Mouse (Mus musculus) forebrain, embryonic 10.5 days (tissue): ENCODE measurements around the gene Rnf128. TPM values are rescaled to one million over a fixed set of nuclear protein-coding genes. Genes with fewer than 3 reads are reported as not detected.

Source experiments
- DNase-seq: peaks from one replicate; pipeline ENCODE4 v3.0.0-alpha.2; 2017; ENCODE audit warnings: low spot score; ENCODE audit errors: extremely low spot score
- H3K27ac ChIP-seq: fragments of 300-500 bp; sonication (generic); 2 replicates; pipeline ENCODE4 v1.5.1; 2016; ENCODE audit warnings: mild to moderate bottlenecking
- H3K27me3 ChIP-seq: fragments of 300-500 bp; sonication (generic); 2 replicates; pipeline ENCODE4 v1.6.1; 2016; ENCODE audit warnings: mild to moderate bottlenecking; ENCODE audit not compliant: poor library complexity, severe bottlenecking
- H3K36me3 ChIP-seq: fragments of 300-500 bp; sonication (generic); replicated peaks from 2 replicates; pipeline ENCODE4 v1.6.1; 2016; ENCODE audit warnings: mild to moderate bottlenecking, moderate library complexity
- H3K4me1 ChIP-seq: fragments of 300-500 bp; sonication (generic); 2 replicates; pipeline ENCODE4 v1.6.1; 2016
- H3K4me3 ChIP-seq: fragments of 300-500 bp; sonication (generic); 2 replicates; pipeline ENCODE4 v1.5.1; 2016; ENCODE audit warnings: mild to moderate bottlenecking, moderate library complexity
- H3K9me3 ChIP-seq: fragments of 300-500 bp; sonication (generic); 2 replicates; pipeline ENCODE4 v1.6.1; 2016; ENCODE audit warnings: mild to moderate bottlenecking, moderate library complexity
- WGBS: fragments of 180-500 bp; shearing (Covaris S2); methylation state at CpG from one replicate; pipeline ENCODE4 v1.1.7; 2016; 5-methylcytosine and 5-hydroxymethylcytosine counted together
- polyA plus RNA-seq: library from polyadenylated mRNA; unstranded; fragments of >200 nt; fragmentation: Nextera tagmentation; extraction: Ambion mirVana; gene quantifications from 2 replicates; pipeline ENCODE4 v1.2.1, GENCODE M21; 2016

Rnf128 gene
- 1.4 and 2.3 TPM in 2 replicates for polyA plus RNA-seq

- 90% methylated on average over 8 of the region's 8 CpGs for WGBS
- H3K36me3 ChIP-seq = no peaks in the 10 kb centered on the region
- no peak for DNase-seq
- H3K9me3 ChIP-seq = no peaks in the 10 kb centered on the region
- H3K4me3 ChIP-seq = no peak within 1 kb of the TSS
- no peaks in the 10 kb centered on the region for H3K4me1 ChIP-seq
- H3K27ac ChIP-seq = no peak within 1 kb of the TSS
- H3K27me3 ChIP-seq = peaks cover 52% of the 10 kb centered on the region
These were observed at the start of gene Rnf128 for GRCm38 (mm10) chrX:139562925-139563461. Gene Rnf128, plus strand, starts transcription at chrX:139563316.

GRCm38 (mm10) chrX:139516156-139516555, 47.0 kb upstream of the Rnf128 start:
- no peaks in the 10 kb centered on the region for H3K9me3 ChIP-seq
- peaks cover 45% of the 10 kb centered on the region for H3K27me3 ChIP-seq
- DNase-seq = no peak
- WGBS = 76% methylated on average over 2 of the region's 2 CpGs
- H3K36me3 ChIP-seq = no peaks in the 10 kb centered on the region
- no peaks in the 10 kb centered on the region for H3K4me1 ChIP-seq
- no peak overlapping the region for H3K4me3 ChIP-seq
- no peak overlapping the region for H3K27ac ChIP-seq

DNA sequence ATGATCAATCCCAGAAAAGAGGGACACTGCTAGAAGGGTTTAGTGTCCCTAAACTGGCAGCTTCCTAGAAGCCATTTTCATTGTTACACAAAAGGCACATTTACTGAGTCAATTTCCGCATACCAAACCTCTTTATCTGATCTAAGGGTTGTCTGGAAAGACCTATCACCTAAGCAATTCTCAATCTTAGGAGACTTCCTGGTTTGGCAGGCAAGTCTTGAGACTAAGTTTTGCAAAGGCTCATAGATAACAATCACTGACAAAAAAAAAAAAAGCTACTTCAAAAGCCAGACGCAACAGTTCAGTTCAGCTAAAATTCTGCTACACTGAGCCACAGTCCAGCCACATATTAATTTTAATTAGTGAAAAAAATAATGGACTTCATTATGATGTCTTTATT, 43.9 kb upstream of the Rnf128 start:
- H3K4me3 ChIP-seq = no peak overlapping the region
- H3K4me1 ChIP-seq = no peaks in the 10 kb centered on the region
- 89% methylated on average over 2 of the region's 2 CpGs for WGBS
- H3K9me3 ChIP-seq = no peaks in the 10 kb centered on the region
- H3K27me3 ChIP-seq = peaks cover 56% of the 10 kb centered on the region
- H3K36me3 ChIP-seq = no peaks in the 10 kb centered on the region
- DNase-seq = no peak
- H3K27ac ChIP-seq = no peak overlapping the region

DNA sequence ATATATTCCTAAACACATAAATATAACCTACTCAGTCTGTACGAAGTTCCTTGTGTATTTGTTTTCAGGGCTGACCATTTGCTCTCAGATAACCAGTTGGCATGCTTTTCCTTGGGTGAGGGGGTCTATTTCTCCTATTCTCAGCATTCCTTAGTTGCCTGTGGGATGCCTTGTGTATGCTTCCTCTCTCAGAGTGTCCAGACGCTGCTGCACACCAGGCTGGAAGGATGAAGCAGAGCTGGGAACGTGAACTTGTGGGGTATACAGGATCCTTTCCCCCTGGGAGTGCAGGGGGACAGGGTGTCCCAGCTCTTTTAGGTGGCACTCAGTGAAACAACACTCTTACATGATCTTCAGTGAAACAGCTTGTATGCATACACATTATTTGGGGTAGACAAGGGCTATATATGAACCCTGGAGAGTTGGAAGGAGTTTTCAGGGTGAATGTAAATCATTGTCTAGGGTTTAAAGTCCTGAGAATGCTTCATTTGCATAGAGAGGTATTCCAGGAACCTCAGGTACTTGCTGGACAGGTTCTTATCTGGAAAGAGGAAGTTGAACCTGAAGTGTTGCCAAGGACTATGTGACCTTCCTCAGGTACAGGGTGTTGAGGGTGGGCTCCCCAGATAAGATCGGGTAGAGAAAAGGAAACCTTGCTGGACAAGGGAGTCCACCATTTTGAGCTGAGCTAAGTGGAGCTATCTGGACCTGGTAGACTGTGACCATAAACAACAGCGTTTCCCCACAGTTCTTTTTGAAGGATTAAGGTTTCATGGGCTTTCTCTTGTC, 38.6 kb upstream of the Rnf128 start:
- Histone ChIP-seq H3K4me3 (no peak overlapping the region), H3K27ac (no peak overlapping the region), H3K4me1 (no peaks in the 10 kb centered on the region), H3K9me3 (no peaks in the 10 kb centered on the region), H3K27me3 (peaks cover 61% of the 10 kb centered on the region), H3K36me3 (no peaks in the 10 kb centered on the region)
- no peak for DNase-seq
- 78% methylated on average over 5 of the region's 5 CpGs for WGBS

DNA sequence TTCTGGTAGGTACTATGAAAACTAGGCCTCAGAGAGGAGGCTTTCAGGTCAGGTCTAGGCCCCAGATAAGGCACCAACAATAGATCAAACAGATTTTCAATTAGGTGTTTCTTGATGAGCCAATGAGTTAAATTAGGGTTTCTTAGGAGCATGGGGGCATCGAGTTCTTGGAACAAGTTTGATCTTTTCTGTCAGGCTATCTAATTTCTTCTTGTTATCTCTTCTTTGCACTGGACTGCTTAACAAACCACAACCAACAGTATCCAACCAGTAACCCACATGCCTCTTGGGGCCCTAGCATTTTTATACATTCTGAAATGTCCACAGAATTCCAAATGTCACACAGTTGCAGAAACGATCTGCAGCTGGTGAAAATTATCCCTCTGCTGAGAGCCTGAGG, 37.4 kb upstream of the Rnf128 start:
- H3K4me3 ChIP-seq = no peak overlapping the region
- H3K9me3 ChIP-seq = no peaks in the 10 kb centered on the region
- 87% methylated on average over 2 of the region's 2 CpGs for WGBS
- no peak overlapping the region for H3K27ac ChIP-seq
- H3K27me3 ChIP-seq = peaks cover 73% of the 10 kb centered on the region
- H3K4me1 ChIP-seq = no peaks in the 10 kb centered on the region
- H3K36me3 ChIP-seq = no peaks in the 10 kb centered on the region
- no peak for DNase-seq

GRCm38 (mm10) chrX:139526984-139527383, 36.1 kb upstream of the Rnf128 start:
- Histone ChIP-seq H3K36me3 (no peaks in the 10 kb centered on the region), H3K9me3 (no peaks in the 10 kb centered on the region), H3K27ac (no peak overlapping the region), H3K27me3 (peaks cover 73% of the 10 kb centered on the region), H3K4me3 (no peak overlapping the region), H3K4me1 (no peaks in the 10 kb centered on the region)
- 91% methylated on average over 4 of the region's 4 CpGs for whole genome bisulfite sequencing
- no peak for DNase-seq

- DNase-seq = no peak
These were observed 33.4 kb upstream of the Rnf128 start for GRCm38 (mm10) chrX:139529678-139530077.

DNA sequence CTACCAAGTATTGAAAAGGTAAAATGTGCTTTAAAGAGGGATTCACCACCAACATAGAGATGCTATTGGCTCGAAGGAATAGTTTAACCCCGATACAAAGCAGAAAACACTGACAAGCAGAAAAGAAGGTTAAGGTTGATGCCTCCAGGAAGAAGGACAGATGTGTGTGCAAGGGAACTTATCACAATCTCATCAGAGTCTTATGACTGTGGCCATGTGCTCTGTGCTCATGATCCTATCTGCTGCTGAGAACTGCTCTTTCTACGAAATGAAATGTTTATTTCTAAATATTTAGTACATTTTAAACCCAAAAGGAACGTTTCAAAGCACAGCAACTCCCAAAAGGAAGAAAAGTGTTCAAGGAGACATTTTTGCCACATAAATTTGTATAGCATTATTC, 30.8 kb upstream of the Rnf128 start:
- H3K4me3 ChIP-seq = no peak overlapping the region
- 80% methylated on average over 4 of the region's 4 CpGs for WGBS

More at GRCm38 (mm10) chrX:139529678-139530077, 33.4 kb upstream of the Rnf128 start:
- Histone ChIP-seq H3K4me1 (no peaks in the 10 kb centered on the region), H3K9me3 (no peaks in the 10 kb centered on the region), H3K4me3 (no peak overlapping the region), H3K27ac (no peak overlapping the region), H3K27me3 (peaks cover 81% of the 10 kb centered on the region), H3K36me3 (no peaks in the 10 kb centered on the region)

DNA sequence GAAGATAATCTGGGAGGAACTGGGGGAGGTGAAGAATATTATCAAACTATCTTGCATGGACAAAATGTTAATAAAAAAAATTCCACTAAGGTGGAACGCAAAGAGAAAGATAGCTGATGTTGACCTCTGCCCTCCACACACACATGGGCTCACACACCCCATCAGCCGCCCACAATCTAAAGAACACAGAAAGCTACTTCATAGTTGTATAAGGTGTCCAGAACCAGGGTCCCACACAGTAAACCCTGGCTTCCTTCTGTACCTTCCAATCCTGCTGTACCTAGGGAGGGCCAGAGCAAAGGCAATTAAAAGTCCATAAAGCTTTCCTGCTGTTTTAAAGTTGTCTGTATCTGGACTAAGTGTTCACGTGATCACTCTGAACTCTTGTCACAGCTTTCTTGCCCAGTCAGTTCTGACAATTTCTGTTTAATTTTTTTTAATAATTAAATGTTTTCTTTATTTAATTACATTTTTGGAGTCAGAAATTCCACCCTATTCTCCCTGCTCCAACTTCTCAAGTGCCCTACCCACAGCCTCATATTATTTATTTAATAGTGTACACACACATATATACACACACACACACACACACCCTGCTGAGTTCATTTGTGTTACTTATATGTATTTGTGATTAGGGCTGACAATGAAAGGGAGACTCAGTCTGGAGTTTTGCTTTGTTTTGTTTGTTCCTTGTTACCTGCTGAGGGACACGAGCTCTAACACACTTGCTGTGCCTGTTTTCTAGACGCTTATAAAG, 25.3 kb upstream of the Rnf128 start:
- H3K27me3 ChIP-seq = peaks cover 58% of the 10 kb centered on the region
- DNase-seq = no peak
- WGBS = 89% methylated on average over 5 of the region's 5 CpGs
- H3K36me3 ChIP-seq = no peaks in the 10 kb centered on the region
- H3K27ac ChIP-seq = no peak overlapping the region
- no peaks in the 10 kb centered on the region for H3K9me3 ChIP-seq
- H3K4me1 ChIP-seq = no peaks in the 10 kb centered on the region
- no peak overlapping the region for H3K4me3 ChIP-seq

More for the DNA sequence above, 30.8 kb upstream of the Rnf128 start:
- H3K4me1 ChIP-seq = no peaks in the 10 kb centered on the region
- peaks cover 83% of the 10 kb centered on the region for H3K27me3 ChIP-seq
- H3K9me3 ChIP-seq = no peaks in the 10 kb centered on the region
- no peak overlapping the region for H3K27ac ChIP-seq
- H3K36me3 ChIP-seq = no peaks in the 10 kb centered on the region
- DNase-seq = no peak

GRCm38 (mm10) chrX:139543726-139544125, 19.4 kb upstream of the Rnf128 start:
- no peaks in the 10 kb centered on the region for H3K4me1 ChIP-seq
- peaks cover 36% of the 10 kb centered on the region for H3K27me3 ChIP-seq
- 93% methylated on average over 7 of the region's 7 CpGs for WGBS
- H3K27ac ChIP-seq = no peak overlapping the region
- no peak for DNase-seq
- no peak overlapping the region for H3K4me3 ChIP-seq
- H3K9me3 ChIP-seq = no peaks in the 10 kb centered on the region
- no peaks in the 10 kb centered on the region for H3K36me3 ChIP-seq

DNA sequence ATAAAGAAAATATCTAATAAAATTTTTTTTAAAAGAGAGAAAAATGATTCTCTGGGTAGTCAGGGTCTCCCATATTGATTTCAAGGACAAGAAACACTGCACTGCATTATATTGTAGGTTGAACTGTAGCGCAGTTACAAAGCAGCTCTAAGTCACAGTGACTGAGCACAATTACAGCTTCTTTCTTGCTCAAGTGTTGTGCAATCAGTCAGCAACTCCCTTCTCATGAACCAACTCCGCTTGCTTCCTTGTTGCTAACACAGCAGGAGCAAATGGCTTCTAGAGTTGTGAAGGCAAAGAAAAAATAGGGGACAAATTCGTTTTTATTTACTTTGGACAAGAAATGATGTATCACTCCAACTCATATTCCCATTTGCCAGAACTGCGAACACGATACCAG, 12.7 kb upstream of the Rnf128 start:
- Histone ChIP-seq H3K4me3 (no peak overlapping the region), H3K27me3 (peaks cover 49% of the 10 kb centered on the region), H3K27ac (no peak overlapping the region), H3K9me3 (no peaks in the 10 kb centered on the region), H3K4me1 (no peaks in the 10 kb centered on the region), H3K36me3 (no peaks in the 10 kb centered on the region)
- 85% methylated on average over 5 of the region's 5 CpGs for WGBS
- no peak for DNase-seq

DNA sequence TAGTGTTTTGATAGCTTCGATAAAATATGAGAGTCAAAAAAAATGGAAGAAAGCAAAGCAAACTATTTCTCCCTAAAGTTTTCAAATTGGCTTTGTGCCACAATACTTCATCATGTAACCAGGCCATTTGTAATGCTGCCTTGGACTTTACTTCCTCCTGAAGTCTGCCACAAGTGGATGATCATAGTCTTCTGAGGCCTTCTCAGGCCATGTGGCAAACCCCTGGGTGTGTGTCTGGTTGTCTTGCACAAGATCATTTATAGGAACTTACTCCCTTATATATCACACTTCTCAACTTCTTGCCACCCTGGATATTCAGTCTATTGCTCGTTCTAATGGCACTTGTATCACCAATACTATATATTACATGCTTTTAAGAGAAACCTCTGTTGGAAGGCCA, 11.0 kb upstream of the Rnf128 start:
- H3K9me3 ChIP-seq = no peaks in the 10 kb centered on the region
- peaks cover 39% of the 10 kb centered on the region for H3K27me3 ChIP-seq
- 86% methylated on average over 2 of the region's 2 CpGs for WGBS
- no peak for DNase-seq
- no peaks in the 10 kb centered on the region for H3K4me1 ChIP-seq
- no peak overlapping the region for H3K4me3 ChIP-seq
- no peaks in the 10 kb centered on the region for H3K36me3 ChIP-seq
- no peak overlapping the region for H3K27ac ChIP-seq
